Mouse (Mus musculus) thymus, adult 2 months (tissue): ENCODE data around the gene Cygb.

ENCODE experiments used
- CTCF ChIP-seq: fragments of 200-500 bp; IDR thresholded peaks from 2 replicates; pipeline ENCODE4 v1.5.1; 2012; ENCODE audit warnings: mild to moderate bottlenecking, control low read depth, low read length, moderate library complexity, borderline replicate concordance; ENCODE audit not compliant: control insufficient read depth, poor library complexity, insufficient read depth; ENCODE audit errors: extremely low read depth
- POLR2A ChIP-seq: fragments of 200-500 bp; IDR thresholded peaks from 2 replicates; pipeline ENCODE4 v1.6.1; 2012; ENCODE audit warnings: mild to moderate bottlenecking, low read length, control low read depth, moderate library complexity; ENCODE audit not compliant: control insufficient read depth, poor library complexity, insufficient read depth; ENCODE audit errors: extremely low read depth

GRCm38 (mm10) chr11:116623281-116624124 lies 30.6 kb downstream of the Cygb start:
- TF ChIP-seq POLR2A (no peak), CTCF (0 out of 2 replicates have a peak, but pooled peaks have one; percentile 22)
